Mouse (Mus musculus) neural tube, embryonic 12.5 days (tissue): ENCODE data around the gene Dclre1c. TPM values are rescaled to one million over a fixed set of nuclear protein-coding genes. Genes with fewer than 3 reads are reported as not detected.

Experiments
- ATAC-seq: fragments of 200-750 bp; cut with Nextera tagmentation; 2 replicates; pipeline ENCODE4 v1.8.0; 2017; ENCODE audit warnings: low read depth, mild to moderate bottlenecking, moderate TSS enrichment, moderate library complexity; ENCODE audit not compliant: low FRiP score
- H3K27ac ChIP-seq: fragments of 300-500 bp; sonication (generic); 2 replicates; pipeline ENCODE4 v1.5.1; 2016
- H3K27me3 ChIP-seq: fragments of 300-500 bp; sonication (generic); replicated peaks from 2 replicates; pipeline ENCODE4 v1.6.1; 2016; ENCODE audit warnings: mild to moderate bottlenecking
- H3K36me3 ChIP-seq: fragments of 300-500 bp; sonication (generic); 2 replicates; pipeline ENCODE4 v1.6.1; 2016; ENCODE audit warnings: mild to moderate bottlenecking
- H3K4me1 ChIP-seq: fragments of 300-500 bp; sonication (generic); 2 replicates; pipeline ENCODE4 v1.6.1; 2016
- H3K4me2 ChIP-seq: fragments of 300-500 bp; sonication (generic); replicated peaks from 2 replicates; pipeline ENCODE4 v1.6.1; 2016; ENCODE audit warnings: mild to moderate bottlenecking
- H3K4me3 ChIP-seq: fragments of 300-500 bp; sonication (generic); 2 replicates; pipeline ENCODE4 v1.5.1; 2016
- H3K9ac ChIP-seq: fragments of 300-500 bp; sonication (generic); 2 replicates; pipeline ENCODE4 v1.6.1; 2016; ENCODE audit warnings: mild to moderate bottlenecking
- H3K9me3 ChIP-seq: fragments of 300-500 bp; sonication (generic); 2 replicates; pipeline ENCODE4 v1.6.1; 2016; ENCODE audit warnings: mild to moderate bottlenecking
- WGBS: fragments of 180-500 bp; shearing (Covaris S2); methylation state at CpG from one replicate; pipeline ENCODE4 v1.1.7; 2016; 5-methylcytosine and 5-hydroxymethylcytosine counted together
- polyA plus RNA-seq: library from polyadenylated mRNA; unstranded; fragments of >200 nt; fragmentation: Nextera tagmentation; extraction: Ambion mirVana; gene quantifications from 2 replicates; pipeline ENCODE4 v1.2.1, GENCODE M21; 2016

Dclre1c gene
- polyA plus RNA-seq, 1 experiment from 2014 or later, result 8.5 TPM

- no peak overlapping the region for H3K27ac ChIP-seq
- no peak overlapping the region for H3K4me3 ChIP-seq
- H3K36me3 ChIP-seq, result peaks cover 8% of the 10 kb centered on the region; the same call in 1 of the 2 replicates
- ATAC-seq, result no peak
- no peak overlapping the region for H3K9ac ChIP-seq
- no peaks in the 10 kb centered on the region for H3K4me1 ChIP-seq
- no peaks in the 10 kb centered on the region for H3K9me3 ChIP-seq
- WGBS, result 87% methylated on average over 9 of the region's 9 CpGs
- H3K27me3 ChIP-seq, result no peaks in the 10 kb centered on the region
- H3K4me2 ChIP-seq, result no peak overlapping the region
These were observed 7.0 kb downstream of the Dclre1c start for GRCm38 (mm10) chr2:3430956-3431355.

GRCm38 (mm10) chr2:3435369-3436061, 11.6 kb downstream of the Dclre1c start:
- no peaks in the 10 kb centered on the region for H3K4me1 ChIP-seq
- no peak for ATAC-seq
- H3K9ac ChIP-seq, result no peak overlapping the region
- no peak overlapping the region for H3K4me3 ChIP-seq
- no peak overlapping the region for H3K27ac ChIP-seq
- no peaks in the 10 kb centered on the region for H3K9me3 ChIP-seq
- H3K36me3 ChIP-seq, result peaks cover 9% of the 10 kb centered on the region; the same call in 1 of the 2 replicates
- no peak overlapping the region for H3K4me2 ChIP-seq
- no peaks in the 10 kb centered on the region for H3K27me3 ChIP-seq
- WGBS, result 84% methylated on average over 6 of the region's 6 CpGs

GRCm38 (mm10) chr2:3437956-3438355, 14.0 kb downstream of the Dclre1c start:
- no peak overlapping the region for H3K9ac ChIP-seq
- no peak overlapping the region for H3K27ac ChIP-seq
- H3K4me2 ChIP-seq, result no peak overlapping the region
- no peak for ATAC-seq
- peaks cover 21% of the 10 kb centered on the region; the same call in 1 of the 2 replicates for H3K36me3 ChIP-seq
- H3K4me3 ChIP-seq, result no peak overlapping the region
- no peaks in the 10 kb centered on the region for H3K4me1 ChIP-seq
- H3K9me3 ChIP-seq, result no peaks in the 10 kb centered on the region
- WGBS, result 51% methylated on average over 7 of the region's 7 CpGs
- H3K27me3 ChIP-seq, result no peaks in the 10 kb centered on the region

GRCm38 (mm10) chr2:3444206-3444605, 20.3 kb downstream of the Dclre1c start:
- H3K4me2 ChIP-seq, result no peak overlapping the region
- ATAC-seq, result no peak
- H3K4me1 ChIP-seq, result no peaks in the 10 kb centered on the region
- no peaks in the 10 kb centered on the region for H3K9me3 ChIP-seq
- 81% methylated on average over 7 of the region's 7 CpGs for WGBS
- no peak overlapping the region for H3K4me3 ChIP-seq
- no peaks in the 10 kb centered on the region for H3K27me3 ChIP-seq
- H3K36me3 ChIP-seq, result peaks cover 25% of the 10 kb centered on the region
- H3K9ac ChIP-seq, result no peak overlapping the region
- no peak overlapping the region for H3K27ac ChIP-seq

GRCm38 (mm10) chr2:3445984-3446383, 22.1 kb downstream of the Dclre1c start:
- Histone ChIP-seq H3K4me1 (no peaks in the 10 kb centered on the region), H3K27me3 (no peaks in the 10 kb centered on the region), H3K27ac (no peak overlapping the region), H3K4me2 (no peak overlapping the region), H3K4me3 (no peak overlapping the region), H3K9me3 (no peaks in the 10 kb centered on the region), H3K36me3 (peaks cover 32% of the 10 kb centered on the region), H3K9ac (no peak overlapping the region)
- no peak for ATAC-seq
- 77% methylated on average over 4 of the region's 4 CpGs for WGBS

GRCm38 (mm10) chr2:3449431-3449830, 25.5 kb downstream of the Dclre1c start:
- Histone ChIP-seq H3K9me3 (no peaks in the 10 kb centered on the region), H3K9ac (no peak overlapping the region), H3K4me2 (no peak overlapping the region), H3K4me3 (no peak overlapping the region), H3K4me1 (no peaks in the 10 kb centered on the region), H3K27ac (no peak overlapping the region), H3K27me3 (no peaks in the 10 kb centered on the region), H3K36me3 (peaks cover 39% of the 10 kb centered on the region)
- WGBS, result 84% methylated on average over 2 of the region's 2 CpGs
- no peak for ATAC-seq

GRCm38 (mm10) chr2:3453096-3453495, 29.2 kb downstream of the Dclre1c start:
- H3K4me3 ChIP-seq, result no peak overlapping the region
- H3K4me2 ChIP-seq, result no peak overlapping the region
- H3K9me3 ChIP-seq, result no peaks in the 10 kb centered on the region
- H3K27ac ChIP-seq, result no peak overlapping the region
- no peak for ATAC-seq
- H3K36me3 ChIP-seq, result peaks cover 54% of the 10 kb centered on the region
- H3K9ac ChIP-seq, result no peak overlapping the region
- no peaks in the 10 kb centered on the region for H3K27me3 ChIP-seq
- no peaks in the 10 kb centered on the region for H3K4me1 ChIP-seq
- WGBS, result 95% methylated on average over 3 of the region's 3 CpGs

- no peak overlapping the region for H3K4me3 ChIP-seq
- no peak overlapping the region for H3K4me2 ChIP-seq
- H3K9me3 ChIP-seq, result no peaks in the 10 kb centered on the region
- no peaks in the 10 kb centered on the region for H3K27me3 ChIP-seq
- H3K36me3 ChIP-seq, result peaks cover 60% of the 10 kb centered on the region
- H3K4me1 ChIP-seq, result no peaks in the 10 kb centered on the region
- H3K9ac ChIP-seq, result no peak overlapping the region
- no peak for ATAC-seq
- 78% methylated on average over 4 of the region's 4 CpGs for WGBS
- no peak overlapping the region for H3K27ac ChIP-seq
These were observed 32.7 kb downstream of the Dclre1c start for GRCm38 (mm10) chr2:3456590-3456989.

GRCm38 (mm10) chr2:3473891-3474290, 50.0 kb downstream of the Dclre1c start:
- Histone ChIP-seq H3K4me2 (peak overlapping the region; percentile 74), H3K9me3 (no peaks in the 10 kb centered on the region), H3K4me3 (peak overlapping the region; percentile 94), H3K9ac (peak overlapping the region; percentile 84), H3K36me3 (0 out of 2 replicates have a peak, but pooled peaks cover 7% of the 10 kb centered on the region), H3K27ac (peak overlapping the region; percentile 89), H3K27me3 (no peaks in the 10 kb centered on the region), H3K4me1 (peaks cover 10% of the 10 kb centered on the region; the same call in 1 of the 2 replicates)
- no peak for ATAC-seq
- under 1% methylated on average over 12 of the region's 12 CpGs for WGBS

GRCm38 (mm10) chr2:3474361-3474805, 50.5 kb downstream of the Dclre1c start:
- Histone ChIP-seq H3K4me2 (peak overlapping the region; percentile 74), H3K36me3 (0 out of 2 replicates have a peak, but pooled peaks cover 7% of the 10 kb centered on the region), H3K9me3 (no peaks in the 10 kb centered on the region), H3K9ac (peak overlapping the region; percentile 84), H3K27me3 (no peaks in the 10 kb centered on the region), H3K4me1 (peaks cover 10% of the 10 kb centered on the region; the same call in 1 of the 2 replicates), H3K27ac (peak overlapping the region; percentile 89), H3K4me3 (peak overlapping the region; percentile 94)
- ATAC-seq, result peak; percentile 80
- under 1% methylated on average over 46 of the region's 46 CpGs for WGBS

GRCm38 (mm10) chr2:3474861-3475283, 50.9 kb downstream of the Dclre1c start, which contains the start of gene Suv39h2:
Gene Suv39h2, minus strand, starts transcription at chr2:3475031.
- Histone ChIP-seq H3K27ac (peak within 1 kb of the TSS; percentile 89), H3K9ac (peak within 1 kb of the TSS; percentile 84), H3K4me1 (peaks cover 10% of the 10 kb centered on the region; the same call in 1 of the 2 replicates), H3K36me3 (0 out of 2 replicates have a peak, but pooled peaks cover 7% of the 10 kb centered on the region), H3K9me3 (no peaks in the 10 kb centered on the region), H3K4me3 (peak within 1 kb of the TSS; percentile 94), H3K27me3 (no peaks in the 10 kb centered on the region), H3K4me2 (peak within 1 kb of the TSS; percentile 74)
- peak; percentile 97 for ATAC-seq
- WGBS, result under 1% methylated on average over 40 of the region's 42 CpGs

GRCm38 (mm10) chr2:3475746-3476251, 51.9 kb downstream of the Dclre1c start:
- Histone ChIP-seq H3K27me3 (no peaks in the 10 kb centered on the region), H3K4me3 (no peak overlapping the region), H3K36me3 (0 out of 2 replicates have a peak, but pooled peaks cover 7% of the 10 kb centered on the region), H3K9ac (0 out of 2 replicates have a peak overlapping the region, but pooled peaks have one; percentile 84), H3K27ac (no peak overlapping the region), H3K4me1 (peaks cover 10% of the 10 kb centered on the region; the same call in 1 of the 2 replicates), H3K4me2 (peak overlapping the region; percentile 74), H3K9me3 (no peaks in the 10 kb centered on the region)
- WGBS, result 59% methylated on average over 3 of the region's 3 CpGs
- no peak for ATAC-seq
